Mouse (Mus musculus): ENCODE measurements at regions not wholly inside any gene's neighbourhood (a gene's known extent, or its start where the extent isn't known, plus 50 kb on each side); places are given as distances from the start of the nearest gene placed in this dataset.

- Histone ChIP-seq H3K4me3 (ENCODE audit: control insufficient read depth, insufficient read depth, low read length) (no peak overlapping the region), H3K27me3 (ENCODE audit: control insufficient read depth, insufficient read depth, low read length) (no peaks in the 10 kb centered on the region), H3K4me1 (replicated peaks; ENCODE audit: control insufficient read depth, insufficient read depth, low read length) (peaks cover 31% of the 10 kb centered on the region), H3K27ac (ENCODE audit: control insufficient read depth, insufficient read depth, low read length) (no peak overlapping the region), H3K36me3 (ENCODE audit: control insufficient read depth, insufficient read depth, low read length) (no peaks in the 10 kb centered on the region)
- TF ChIP-seq CTCF (IDR thresholded peaks at IDR 0.05; ENCODE audit: borderline replicate concordance, control insufficient read depth, extremely low read depth, insufficient read depth, low read length, poor library complexity): no peak
- no peak for TF ChIP-seq POLR2A (IDR thresholded peaks at IDR 0.05; ENCODE audit: control insufficient read depth, extremely low read depth, insufficient read depth, low read length, poor library complexity)
- DNase-seq: no peak
- 8% methylated on average over 7 of the region's 7 CpGs for WGBS
Measured at GRCm38 (mm10) chr3:115819401-115820138, 68.1 kb upstream of the Dph5 start.

DNA sequence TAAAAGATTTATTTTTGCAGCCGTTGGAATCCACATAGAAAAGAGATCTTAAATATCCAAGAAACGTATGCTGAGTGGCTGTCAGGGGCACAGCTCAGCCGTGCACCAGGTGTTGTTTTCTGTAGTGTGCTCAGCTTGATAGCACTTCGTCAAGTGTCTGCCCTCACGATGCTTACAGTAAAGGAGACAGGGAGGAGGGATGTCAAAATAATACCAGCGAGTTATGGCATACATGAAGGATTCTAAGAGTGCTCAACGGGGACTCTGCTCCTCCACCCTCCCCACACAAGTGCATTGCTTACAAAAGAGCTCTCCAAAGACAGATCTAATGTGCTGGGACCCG is 67.5 kb upstream of the Dph5 start:
- Histone ChIP-seq H3K4me3 (ENCODE audit: control insufficient read depth, insufficient read depth, low read length) (no peak overlapping the region), H3K27me3 (ENCODE audit: control insufficient read depth, insufficient read depth, low read length) (no peaks in the 10 kb centered on the region), H3K4me1 (replicated peaks; ENCODE audit: control insufficient read depth, insufficient read depth, low read length) (peaks cover 27% of the 10 kb centered on the region), H3K36me3 (ENCODE audit: control insufficient read depth, insufficient read depth, low read length) (no peaks in the 10 kb centered on the region), H3K27ac (ENCODE audit: control insufficient read depth, insufficient read depth, low read length) (no peak overlapping the region)
- no peak for TF ChIP-seq POLR2A (IDR thresholded peaks at IDR 0.05; ENCODE audit: control insufficient read depth, extremely low read depth, insufficient read depth, low read length, poor library complexity)
- no peak for TF ChIP-seq CTCF (IDR thresholded peaks at IDR 0.05; ENCODE audit: borderline replicate concordance, control insufficient read depth, extremely low read depth, insufficient read depth, low read length, poor library complexity)
- no peak for DNase-seq
- WGBS: 12% methylated on average over 8 of the region's 8 CpGs

DNA sequence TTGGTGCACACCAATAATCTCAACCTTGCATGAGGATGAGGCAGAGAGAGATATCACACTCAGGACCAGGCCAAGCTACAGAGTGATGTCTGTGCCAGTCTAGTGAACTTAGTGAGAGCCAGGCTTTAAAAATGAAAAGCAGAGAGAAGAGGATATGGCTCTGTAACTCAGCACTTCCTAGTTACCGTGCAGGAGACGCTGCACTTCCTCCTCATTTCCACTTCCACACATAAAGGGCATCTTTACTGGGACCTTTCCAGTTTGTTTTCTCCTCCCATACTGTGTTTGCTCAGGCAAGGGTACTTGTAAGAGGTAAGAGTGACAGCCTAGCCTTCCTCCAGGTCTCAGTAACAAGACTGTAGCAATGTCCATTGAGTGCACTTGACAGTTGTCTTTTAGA is 66.0 kb upstream of the Dph5 start:
- peaks cover 19% of the 10 kb centered on the region for H3K4me1 ChIP-seq (replicated peaks; ENCODE audit: control insufficient read depth, insufficient read depth, low read length)
- H3K27ac ChIP-seq (ENCODE audit: control insufficient read depth, insufficient read depth, low read length): no peak overlapping the region
- no peaks in the 10 kb centered on the region for H3K27me3 ChIP-seq (ENCODE audit: control insufficient read depth, insufficient read depth, low read length)
- H3K36me3 ChIP-seq (ENCODE audit: control insufficient read depth, insufficient read depth, low read length): no peaks in the 10 kb centered on the region
- no peak for TF ChIP-seq POLR2A (IDR thresholded peaks at IDR 0.05; ENCODE audit: control insufficient read depth, extremely low read depth, insufficient read depth, low read length, poor library complexity)
- TF ChIP-seq CTCF (IDR thresholded peaks at IDR 0.05; ENCODE audit: borderline replicate concordance, control insufficient read depth, extremely low read depth, insufficient read depth, low read length, poor library complexity): no peak
- no peak for DNase-seq
- 65% methylated on average over 2 of the region's 2 CpGs for WGBS
- H3K4me3 ChIP-seq (ENCODE audit: control insufficient read depth, insufficient read depth, low read length): no peak overlapping the region

DNA sequence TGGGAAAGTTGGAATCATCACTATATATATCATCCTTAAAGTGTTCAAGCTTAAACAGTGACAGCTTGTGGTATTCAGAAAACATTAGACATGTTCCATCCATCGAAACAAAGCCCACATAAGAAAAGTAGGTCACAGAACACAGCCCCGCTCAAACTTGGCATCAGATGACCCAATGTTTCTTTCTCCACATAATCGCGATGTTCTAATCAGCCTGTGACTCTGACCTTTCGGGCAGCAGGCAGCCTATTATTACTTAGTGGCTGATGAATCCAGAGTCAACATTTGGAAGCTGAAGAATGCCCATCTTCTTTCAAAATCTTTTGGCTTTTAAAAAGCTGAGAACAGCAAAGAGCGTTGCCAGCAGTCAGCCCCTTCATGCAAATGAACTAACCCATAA is 65.1 kb upstream of the Dph5 start:
- Histone ChIP-seq H3K27ac (ENCODE audit: control insufficient read depth, insufficient read depth, low read length) (no peak overlapping the region), H3K4me1 (replicated peaks; ENCODE audit: control insufficient read depth, insufficient read depth, low read length) (peaks cover 19% of the 10 kb centered on the region), H3K36me3 (ENCODE audit: control insufficient read depth, insufficient read depth, low read length) (no peaks in the 10 kb centered on the region), H3K4me3 (ENCODE audit: control insufficient read depth, insufficient read depth, low read length) (no peak overlapping the region), H3K27me3 (ENCODE audit: control insufficient read depth, insufficient read depth, low read length) (no peaks in the 10 kb centered on the region)
- no peak for DNase-seq
- no peak for TF ChIP-seq POLR2A (IDR thresholded peaks at IDR 0.05; ENCODE audit: control insufficient read depth, extremely low read depth, insufficient read depth, low read length, poor library complexity)
- TF ChIP-seq CTCF (IDR thresholded peaks at IDR 0.05; ENCODE audit: borderline replicate concordance, control insufficient read depth, extremely low read depth, insufficient read depth, low read length, poor library complexity): no peak
- WGBS: 92% methylated on average over 6 of the region's 6 CpGs

DNA sequence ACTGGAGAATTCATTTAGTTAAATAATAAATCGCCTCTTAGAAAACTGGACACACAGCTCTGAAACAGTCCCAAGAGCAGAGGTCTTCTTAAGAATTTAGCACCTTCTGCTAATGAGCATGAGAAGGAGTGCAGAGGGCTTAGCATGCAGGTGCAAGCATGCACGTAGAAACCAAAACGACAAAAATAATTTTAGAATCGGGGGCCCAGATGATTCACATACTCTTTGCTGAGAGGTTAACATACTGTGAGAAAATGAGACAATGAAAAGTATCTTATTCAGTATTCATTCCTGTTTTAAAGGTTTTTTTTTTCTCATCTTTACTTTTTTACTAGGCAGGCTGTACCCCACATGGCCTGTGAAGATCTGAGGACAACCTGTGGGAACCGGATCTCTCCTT is 63.9 kb upstream of the Dph5 start:
- TF ChIP-seq CTCF (IDR thresholded peaks at IDR 0.05; ENCODE audit: borderline replicate concordance, control insufficient read depth, extremely low read depth, insufficient read depth, low read length, poor library complexity) (no peak), POLR2A (IDR thresholded peaks at IDR 0.05; ENCODE audit: control insufficient read depth, extremely low read depth, insufficient read depth, low read length, poor library complexity) (no peak)
- WGBS: 87% methylated on average over 5 of the region's 5 CpGs

DNA sequence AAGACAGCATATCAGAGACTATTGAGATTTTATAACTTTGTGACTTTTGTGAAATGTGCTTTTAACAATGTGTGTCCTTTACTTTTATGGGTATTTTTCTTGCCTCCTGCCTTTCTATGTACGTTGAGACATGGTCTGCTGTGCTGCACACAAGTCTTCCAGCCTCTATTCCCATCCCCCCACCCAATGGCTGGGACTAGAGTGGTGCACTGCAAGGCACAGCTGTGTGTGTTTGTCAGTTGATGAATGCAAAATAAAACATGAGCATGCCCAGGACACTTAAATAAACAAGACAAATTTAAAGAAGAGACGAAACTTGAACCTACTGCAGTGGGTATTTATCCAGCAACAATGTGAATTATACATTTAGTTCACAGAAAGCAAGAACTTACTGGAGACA is 62.8 kb upstream of the Dph5 start:
- WGBS: 84% methylated on average over 2 of the region's 2 CpGs
- DNase-seq: no peak
- TF ChIP-seq POLR2A (IDR thresholded peaks at IDR 0.05; ENCODE audit: control insufficient read depth, extremely low read depth, insufficient read depth, low read length, poor library complexity) (no peak), CTCF (IDR thresholded peaks at IDR 0.05; ENCODE audit: borderline replicate concordance, control insufficient read depth, extremely low read depth, insufficient read depth, low read length, poor library complexity) (no peak)
- no peak overlapping the region for H3K27ac ChIP-seq (ENCODE audit: control insufficient read depth, insufficient read depth, low read length)
- no peak overlapping the region for H3K4me3 ChIP-seq (ENCODE audit: control insufficient read depth, insufficient read depth, low read length)
- H3K36me3 ChIP-seq (ENCODE audit: control insufficient read depth, insufficient read depth, low read length): no peaks in the 10 kb centered on the region
- peaks cover 5% of the 10 kb centered on the region; the same call in 1 of the 2 replicates for H3K4me1 ChIP-seq (replicated peaks; ENCODE audit: control insufficient read depth, insufficient read depth, low read length)
- no peaks in the 10 kb centered on the region for H3K27me3 ChIP-seq (ENCODE audit: control insufficient read depth, insufficient read depth, low read length)

More for the DNA sequence above, 63.9 kb upstream of the Dph5 start:
- DNase-seq: no peak
- Histone ChIP-seq H3K27ac (ENCODE audit: control insufficient read depth, insufficient read depth, low read length) (no peak overlapping the region), H3K27me3 (ENCODE audit: control insufficient read depth, insufficient read depth, low read length) (no peaks in the 10 kb centered on the region), H3K36me3 (ENCODE audit: control insufficient read depth, insufficient read depth, low read length) (no peaks in the 10 kb centered on the region), H3K4me3 (ENCODE audit: control insufficient read depth, insufficient read depth, low read length) (no peak overlapping the region), H3K4me1 (replicated peaks; ENCODE audit: control insufficient read depth, insufficient read depth, low read length) (peaks cover 9% of the 10 kb centered on the region)

GRCm38 (mm10) chr3:115835381-115835780 is 52.3 kb upstream of the Dph5 start:
- no peaks in the 10 kb centered on the region for H3K27me3 ChIP-seq (ENCODE audit: control insufficient read depth, insufficient read depth, low read length)
- no peaks in the 10 kb centered on the region for H3K4me1 ChIP-seq (replicated peaks; ENCODE audit: control insufficient read depth, insufficient read depth, low read length)
- no peak overlapping the region for H3K27ac ChIP-seq (ENCODE audit: control insufficient read depth, insufficient read depth, low read length)
- no peaks in the 10 kb centered on the region for H3K36me3 ChIP-seq (ENCODE audit: control insufficient read depth, insufficient read depth, low read length)
- TF ChIP-seq POLR2A (IDR thresholded peaks at IDR 0.05; ENCODE audit: control insufficient read depth, extremely low read depth, insufficient read depth, low read length, poor library complexity): no peak
- TF ChIP-seq CTCF (IDR thresholded peaks at IDR 0.05; ENCODE audit: borderline replicate concordance, control insufficient read depth, extremely low read depth, insufficient read depth, low read length, poor library complexity): no peak
- H3K4me3 ChIP-seq (ENCODE audit: control insufficient read depth, insufficient read depth, low read length): no peak overlapping the region
- no peak for DNase-seq

Measured in thymus, adult 2 months (tissue).